Mouse (Mus musculus): ENCODE results near the gene Gm21887. TPM values are rescaled to one million over a fixed set of nuclear protein-coding genes. Genes with fewer than 3 reads are reported as not detected.
"Not testable (repeated sequence)": the region's sequence is repeated elsewhere in the genome, so short reads cannot be mapped to it uniquely, and the experiment has no call there.

Gene Gm21887
- polyA plus RNA-seq, 1 experiment from 2014 or later: 273 TPM

GRCm38 (mm10) chrX:170010581-170011528, 1.4 kb downstream of the Gm21887 start:
- not testable (repeated sequence) for H3K4me1 ChIP-seq; H3K36me3 ChIP-seq; H3K9ac ChIP-seq; H3K27ac ChIP-seq; H3K27me3 ChIP-seq (replicated peaks)
- ATAC-seq (ENCODE audit: insufficient read depth, low FRiP score, low read depth): peak; percentile 4; the same call in 1 of the 2 replicates
- peak overlapping the region; percentile 4; the same call in 1 of the 2 replicates for H3K4me2 ChIP-seq
- H3K9me3 ChIP-seq: peaks cover 16% of the 10 kb centered on the region
- peak overlapping the region; percentile 3 for H3K4me3 ChIP-seq (replicated peaks)
- 80% methylated on average over 97 of the region's 97 CpGs for WGBS

GRCm38 (mm10) chrX:170011529-170011879, 2.0 kb downstream of the Gm21887 start:
- WGBS: 81% methylated on average over 6 of the region's 10 CpGs

GRCm38 (mm10) chrX:170013421-170013820, 4.0 kb downstream of the Gm21887 start:
- H3K27me3 ChIP-seq (replicated peaks); H3K4me2 ChIP-seq; ATAC-seq (ENCODE audit: insufficient read depth, low FRiP score, low read depth); H3K4me3 ChIP-seq (replicated peaks); H3K9ac ChIP-seq; H3K27ac ChIP-seq; H3K4me1 ChIP-seq: not testable (repeated sequence)
- peaks cover 16% of the 10 kb centered on the region for H3K9me3 ChIP-seq
- no CpG with 5 or more reads among the region's 13 CpGs for WGBS
- peaks cover 12% of the 10 kb centered on the region for H3K36me3 ChIP-seq

More at GRCm38 (mm10) chrX:170011529-170011879, 2.0 kb downstream of the Gm21887 start:
- H3K9me3 ChIP-seq: peaks cover 16% of the 10 kb centered on the region
- not testable (repeated sequence) for H3K36me3 ChIP-seq; H3K27ac ChIP-seq; H3K4me1 ChIP-seq; H3K9ac ChIP-seq; H3K4me3 ChIP-seq (replicated peaks); H3K27me3 ChIP-seq (replicated peaks); ATAC-seq (ENCODE audit: insufficient read depth, low FRiP score, low read depth); H3K4me2 ChIP-seq

- H3K27ac ChIP-seq; H3K4me1 ChIP-seq; H3K27me3 ChIP-seq (replicated peaks); ATAC-seq (ENCODE audit: insufficient read depth, low FRiP score, low read depth); H3K4me3 ChIP-seq (replicated peaks); H3K4me2 ChIP-seq; H3K9ac ChIP-seq: not testable (repeated sequence)
- 82% methylated on average over 4 of the region's 13 CpGs for WGBS
- peaks cover 16% of the 10 kb centered on the region for H3K9me3 ChIP-seq
- H3K36me3 ChIP-seq: peaks cover 18% of the 10 kb centered on the region
Measured at GRCm38 (mm10) chrX:170014038-170014437, 4.6 kb downstream of the Gm21887 start.

- WGBS: 88% methylated on average over 10 of the region's 12 CpGs
- H3K36me3 ChIP-seq: peaks cover 29% of the 10 kb centered on the region
- H3K4me3 ChIP-seq (replicated peaks); H3K9me3 ChIP-seq; H3K4me2 ChIP-seq; H3K9ac ChIP-seq; H3K27ac ChIP-seq; H3K27me3 ChIP-seq (replicated peaks); ATAC-seq (ENCODE audit: insufficient read depth, low FRiP score, low read depth); H3K4me1 ChIP-seq: not testable (repeated sequence)
Measured at GRCm38 (mm10) chrX:170015883-170016282, 6.4 kb downstream of the Gm21887 start.

GRCm38 (mm10) chrX:170017333-170018245, 8.1 kb downstream of the Gm21887 start:
- not testable (repeated sequence) for H3K27ac ChIP-seq; H3K9me3 ChIP-seq; H3K4me1 ChIP-seq; H3K27me3 ChIP-seq (replicated peaks); H3K9ac ChIP-seq
- Histone ChIP-seq H3K4me3 (replicated peaks) (0 out of 2 replicates have a peak overlapping the region, but pooled peaks have one; percentile 2), H3K4me2 (peak overlapping the region; percentile 1; the same call in 1 of the 2 replicates), H3K36me3 (peaks cover 24% of the 10 kb centered on the region)
- 58% methylated on average over 27 of the region's 27 CpGs for WGBS
- ATAC-seq (ENCODE audit: insufficient read depth, low FRiP score, low read depth): peak; percentile 75

GRCm38 (mm10) chrX:170018571-170019218, 9.2 kb downstream of the Gm21887 start:
- ATAC-seq (ENCODE audit: insufficient read depth, low FRiP score, low read depth): peak; percentile 80
- not testable (repeated sequence) for H3K27me3 ChIP-seq (replicated peaks); H3K9ac ChIP-seq; H3K4me1 ChIP-seq; H3K4me2 ChIP-seq; H3K9me3 ChIP-seq; H3K4me3 ChIP-seq (replicated peaks); H3K27ac ChIP-seq
- peaks cover 24% of the 10 kb centered on the region for H3K36me3 ChIP-seq
- WGBS: 84% methylated on average over 66 of the region's 66 CpGs

- H3K4me2 ChIP-seq; H3K4me1 ChIP-seq; H3K27ac ChIP-seq; H3K9me3 ChIP-seq; H3K9ac ChIP-seq; H3K27me3 ChIP-seq (replicated peaks); H3K4me3 ChIP-seq (replicated peaks): not testable (repeated sequence)
- ATAC-seq (ENCODE audit: insufficient read depth, low FRiP score, low read depth): peak; percentile 50
- peaks cover 24% of the 10 kb centered on the region for H3K36me3 ChIP-seq
- WGBS: 84% methylated on average over 30 of the region's 30 CpGs
Measured at GRCm38 (mm10) chrX:170019219-170019953, 9.9 kb downstream of the Gm21887 start.

- not testable (repeated sequence) for H3K4me2 ChIP-seq; H3K9me3 ChIP-seq; H3K4me1 ChIP-seq; H3K4me3 ChIP-seq (replicated peaks); ATAC-seq (ENCODE audit: insufficient read depth, low FRiP score, low read depth); H3K27ac ChIP-seq; H3K27me3 ChIP-seq (replicated peaks); H3K9ac ChIP-seq
- WGBS: 54% methylated on average over 14 of the region's 14 CpGs
- H3K36me3 ChIP-seq: peaks cover 24% of the 10 kb centered on the region
Measured at GRCm38 (mm10) chrX:170019954-170020689, 10.7 kb downstream of the Gm21887 start.

- not testable (repeated sequence) for H3K27me3 ChIP-seq (replicated peaks); H3K9ac ChIP-seq; ATAC-seq (ENCODE audit: insufficient read depth, low FRiP score, low read depth); H3K9me3 ChIP-seq; H3K4me1 ChIP-seq; H3K4me2 ChIP-seq; H3K4me3 ChIP-seq (replicated peaks); H3K27ac ChIP-seq
- peaks cover 24% of the 10 kb centered on the region for H3K36me3 ChIP-seq
- 51% methylated on average over 9 of the region's 9 CpGs for WGBS
Measured at GRCm38 (mm10) chrX:170020690-170021050, 11.2 kb downstream of the Gm21887 start.
